Mouse (Mus musculus) liver, adult 2 months (tissue): ENCODE results near the gene Rpl21. TPM values are rescaled to one million over a fixed set of nuclear protein-coding genes. Genes with fewer than 3 reads are reported as not detected.
A peak's percentile ranks its signal among the peaks of the same experiment; 100 is the strongest.

Experiments
- DNase-seq: peaks from one replicate; pipeline ENCODE4 v3.0.0-alpha.2; 2011; ENCODE audit warnings: low read depth, low spot score; ENCODE audit errors: extremely low read depth
- H3K27ac ChIP-seq: fragments of 200-500 bp; replicated peaks from 2 replicates; pipeline ENCODE4 v1.5.1; 2012; ENCODE audit warnings: low read depth, mild to moderate bottlenecking, control low read depth, inconsistent platforms, low read length; ENCODE audit not compliant: insufficient read depth
- H3K27me3 ChIP-seq: fragments of 200-500 bp; 2 replicates; pipeline ENCODE4 v1.6.1; 2012; ENCODE audit warnings: mild to moderate bottlenecking, moderate library complexity, low read length, inconsistent platforms; ENCODE audit not compliant: control insufficient read depth, insufficient read depth
- H3K36me3 ChIP-seq: fragments of 200-500 bp; 2 replicates; pipeline ENCODE4 v1.6.1; 2012; ENCODE audit warnings: low read length, inconsistent platforms; ENCODE audit not compliant: control insufficient read depth, insufficient read depth
- H3K4me1 ChIP-seq: fragments of 200-500 bp; 2 replicates; pipeline ENCODE4 v1.6.1; 2011; ENCODE audit warnings: low read length; ENCODE audit not compliant: control insufficient read depth, insufficient read depth
- H3K4me3 ChIP-seq: fragments of 200-500 bp; 2 replicates; pipeline ENCODE4 v1.5.1; 2011; ENCODE audit warnings: low read depth, mild to moderate bottlenecking, control low read depth, low read length, moderate library complexity; ENCODE audit not compliant: insufficient read depth
- H3K79me2 ChIP-seq: fragments of 200-500 bp; 2 replicates; pipeline ENCODE4 v1.6.1; 2012; ENCODE audit warnings: inconsistent platforms, mild to moderate bottlenecking, low read length, moderate library complexity; ENCODE audit not compliant: control insufficient read depth, insufficient read depth
- H3K9ac ChIP-seq: fragments of 200-500 bp; 2 replicates; pipeline ENCODE4 v1.6.1; 2012; ENCODE audit warnings: low read depth, mild to moderate bottlenecking, control low read depth, inconsistent platforms, low read length
- CTCF ChIP-seq: fragments of 200-500 bp; IDR thresholded peaks from 2 replicates; pipeline ENCODE4 v1.5.1; 2011; ENCODE audit warnings: low read depth, low read length, control low read depth
- POLR2A ChIP-seq: fragments of 200-500 bp; IDR thresholded peaks from 2 replicates; pipeline ENCODE4 v1.6.1; 2011; ENCODE audit warnings: low read length, control low read depth; ENCODE audit not compliant: insufficient read depth; ENCODE audit errors: extremely low read depth
- WGBS: fragments of 180-500 bp; shearing (Covaris S2); methylation state at CpG from one replicate; pipeline ENCODE4 v1.1.7; 2018; 5-methylcytosine and 5-hydroxymethylcytosine counted together
- polyA plus RNA-seq: library from polyadenylated mRNA; depleted of rRNA; stranded (reverse); fragments of >200 nt; gene quantifications from 2 replicates; pipeline ENCODE4 v1.2.3, GENCODE M21; 2012; rRNA removed
- total RNA-seq: library from RNA; depleted of rRNA; stranded (reverse); fragments of >200 nt; gene quantifications from 2 replicates; pipeline ENCODE4 v1.2.3, GENCODE M21; 2014; rRNA removed

Gene Rpl21
- total RNA-seq (147 and 154 TPM in 2 replicates), polyA plus RNA-seq (24.5 and 28.3 TPM in 2 replicates)

GRCm38 (mm10) chr5:146832769-146833448 lies at the start of gene Rpl21:
Gene Rpl21, plus strand, starts transcription at chr5:146832890.
- H3K27ac ChIP-seq, result peak within 1 kb of the TSS; percentile 89
- H3K9ac ChIP-seq, result peak within 1 kb of the TSS; percentile 88
- H3K36me3 ChIP-seq, result peaks cover 37% of the 10 kb centered on the region
- no peaks in the 10 kb centered on the region for H3K27me3 ChIP-seq
- peak; percentile 87 for DNase-seq
- WGBS, result under 1% methylated on average over 60 of the region's 60 CpGs
- TF ChIP-seq POLR2A, result peak; percentile 88
- TF ChIP-seq CTCF, result no peak
- H3K4me1 ChIP-seq, result peaks cover 3% of the 10 kb centered on the region
- peak within 1 kb of the TSS; percentile 83 for H3K4me3 ChIP-seq
- no peaks in the 10 kb centered on the region; the same call in 1 of the 2 replicates for H3K79me2 ChIP-seq

GRCm38 (mm10) chr5:146783300-146783699 lies 49.4 kb upstream of the Rpl21 start:
- H3K27me3 ChIP-seq, result no peaks in the 10 kb centered on the region
- DNase-seq, result no peak
- 92% methylated on average over 10 of the region's 10 CpGs for WGBS
- peaks cover 57% of the 10 kb centered on the region for H3K79me2 ChIP-seq
- no peak overlapping the region for H3K9ac ChIP-seq
- no peak overlapping the region for H3K27ac ChIP-seq
- H3K4me1 ChIP-seq, result peaks cover 14% of the 10 kb centered on the region
- H3K4me3 ChIP-seq, result no peak overlapping the region
- TF ChIP-seq POLR2A, result no peak
- TF ChIP-seq CTCF, result peak; percentile 26; the same call in 1 of the 2 replicates
- no peaks in the 10 kb centered on the region for H3K36me3 ChIP-seq

DNA sequence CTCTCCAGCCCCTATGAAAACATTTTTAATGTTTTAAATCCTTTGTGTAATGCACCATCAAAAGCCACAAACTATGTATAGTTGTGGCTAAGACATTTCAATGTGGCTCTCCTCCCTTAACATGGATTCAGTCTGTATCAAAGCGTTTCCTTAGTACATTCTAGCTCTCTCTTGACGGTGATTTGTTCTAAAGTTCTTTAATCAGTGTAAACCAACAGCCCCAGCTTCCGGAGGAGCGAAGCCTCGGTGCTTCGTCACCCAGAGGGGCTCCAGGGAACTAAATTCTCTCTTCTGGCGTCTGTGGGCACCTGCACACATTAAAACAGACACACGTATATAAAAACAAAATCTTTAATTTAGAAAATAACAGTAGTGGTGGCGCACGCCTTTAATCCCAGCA lies 48.8 kb upstream of the Rpl21 start:
- Histone ChIP-seq H3K4me1 (peaks cover 16% of the 10 kb centered on the region), H3K79me2 (peaks cover 62% of the 10 kb centered on the region), H3K36me3 (no peaks in the 10 kb centered on the region), H3K27ac (no peak overlapping the region), H3K27me3 (no peaks in the 10 kb centered on the region), H3K4me3 (no peak overlapping the region), H3K9ac (no peak overlapping the region)
- no peak for DNase-seq
- TF ChIP-seq CTCF, result no peak
- TF ChIP-seq POLR2A, result no peak
- WGBS, result 90% methylated on average over 10 of the region's 10 CpGs

DNA sequence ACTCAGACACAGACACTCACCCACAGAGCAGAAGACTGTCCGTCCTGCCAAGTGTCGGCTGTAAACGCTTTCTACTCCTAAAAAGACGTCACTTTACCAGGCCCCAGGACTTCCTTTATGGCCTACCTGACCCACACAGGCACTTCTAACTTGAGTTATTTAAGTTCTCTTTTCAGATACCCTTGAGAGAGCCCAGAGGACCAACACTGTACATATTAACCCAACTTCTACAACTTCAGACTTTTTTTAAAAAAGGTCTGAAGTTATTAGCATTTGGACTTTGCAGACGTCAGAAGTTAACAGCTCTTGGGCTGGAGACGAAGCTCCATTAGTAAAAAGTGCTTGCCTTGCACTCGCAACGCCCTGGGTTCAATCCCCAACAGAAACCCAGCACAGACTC lies 46.6 kb upstream of the Rpl21 start:
- no peaks in the 10 kb centered on the region for H3K36me3 ChIP-seq
- no peak for DNase-seq
- TF ChIP-seq CTCF (no peak), POLR2A (no peak)
- no peak overlapping the region for H3K4me3 ChIP-seq
- H3K4me1 ChIP-seq, result peaks cover 12% of the 10 kb centered on the region; the same call in 1 of the 2 replicates
- H3K9ac ChIP-seq, result no peak overlapping the region
- no peaks in the 10 kb centered on the region for H3K27me3 ChIP-seq
- H3K27ac ChIP-seq, result no peak overlapping the region
- WGBS, result 80% methylated on average over 8 of the region's 8 CpGs
- peaks cover 57% of the 10 kb centered on the region for H3K79me2 ChIP-seq

GRCm38 (mm10) chr5:146789413-146789812 lies 43.3 kb upstream of the Rpl21 start:
- DNase-seq, result no peak
- Histone ChIP-seq H3K9ac (no peak overlapping the region), H3K27me3 (no peaks in the 10 kb centered on the region), H3K27ac (no peak overlapping the region), H3K36me3 (no peaks in the 10 kb centered on the region), H3K4me1 (peaks cover 16% of the 10 kb centered on the region), H3K79me2 (peaks cover 51% of the 10 kb centered on the region), H3K4me3 (no peak overlapping the region)
- WGBS, result 83% methylated on average over 9 of the region's 9 CpGs
- TF ChIP-seq POLR2A, result no peak

GRCm38 (mm10) chr5:146790944-146791343 lies 41.7 kb upstream of the Rpl21 start:
- Histone ChIP-seq H3K4me3 (no peak overlapping the region), H3K4me1 (peaks cover 17% of the 10 kb centered on the region), H3K79me2 (peaks cover 44% of the 10 kb centered on the region), H3K9ac (no peak overlapping the region), H3K36me3 (no peaks in the 10 kb centered on the region), H3K27me3 (no peaks in the 10 kb centered on the region), H3K27ac (no peak overlapping the region)
- no peak for DNase-seq
- TF ChIP-seq POLR2A (no peak), CTCF (no peak)
- WGBS, result 63% methylated on average over 8 of the region's 8 CpGs
